Mouse (Mus musculus): ENCODE data around the gene Atp5j2. TPM values are rescaled to one million over a fixed set of nuclear protein-coding genes. Genes with fewer than 3 reads are reported as not detected.

Gene Atp5j2
- 100 to 1,000 TPM; 308 to 352 TPM for polyA plus RNA-seq (2017; shearing (Covaris generic))

DNA sequence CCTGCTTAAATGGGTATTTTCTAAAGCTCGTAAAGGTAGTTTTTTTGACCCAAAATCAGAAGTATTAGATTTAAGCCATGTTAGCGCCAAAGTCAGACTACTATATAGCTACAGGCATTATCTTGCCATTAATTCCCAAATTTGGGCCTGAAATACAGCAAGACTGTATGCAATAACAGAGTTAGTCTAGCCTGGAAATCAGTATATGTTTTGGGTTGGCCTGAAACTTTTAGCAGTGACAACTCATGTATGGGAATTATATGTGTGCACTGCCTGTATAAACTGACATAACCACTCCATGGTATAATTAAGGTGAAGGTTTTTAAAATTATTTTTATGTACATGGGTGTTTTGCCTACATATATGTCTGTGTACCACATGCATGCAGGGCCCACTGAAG, at the start of gene Atp5j2:
Atp5j2 (minus strand) TSS at position 101 of the 400 bp plus-strand sequence.

GRCm38 (mm10) chr5:145231367-145231871, 39.6 kb upstream of the Atp5j2 start, which contains the start of gene Zfp655:
Gene Zfp655 (plus strand): TSS chr5:145231715.

DNA sequence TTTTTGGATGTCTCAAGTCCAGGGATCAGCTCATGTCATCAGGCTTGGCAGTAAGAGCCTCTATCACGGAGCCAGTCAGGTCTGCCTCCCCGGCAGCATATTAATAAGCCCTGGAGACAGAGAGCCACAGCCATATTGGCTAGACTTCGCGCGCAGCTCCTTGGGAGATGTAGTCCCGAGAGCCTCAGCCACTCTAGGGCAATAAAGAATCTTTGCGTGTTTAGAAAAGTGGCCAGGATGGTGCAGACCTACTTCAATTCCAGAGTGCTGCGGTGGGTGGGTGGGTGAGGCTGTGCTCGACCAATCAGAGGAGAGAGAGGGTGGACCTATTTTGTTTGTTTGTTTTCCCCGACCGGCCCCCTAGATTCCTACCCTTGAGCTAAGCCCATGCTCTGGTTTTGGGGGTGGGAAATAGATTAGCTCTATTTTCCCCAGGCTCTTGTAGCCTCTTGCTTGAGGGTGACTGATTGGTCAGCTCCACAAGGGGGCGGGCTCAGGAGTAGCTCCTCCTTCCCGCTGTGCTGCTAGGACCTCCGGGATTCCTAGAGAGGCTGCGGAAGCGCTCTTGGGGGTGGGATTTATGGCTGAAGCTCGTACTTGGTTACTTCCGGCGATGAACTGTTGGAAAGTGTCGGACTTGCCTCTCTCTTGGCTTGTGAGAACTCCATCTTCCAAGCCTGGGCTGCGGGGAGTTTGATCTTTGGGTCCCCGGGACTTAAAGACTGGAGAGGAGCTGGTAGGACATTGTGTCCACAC, 12.3 kb upstream of the Atp5j2 start, which contains the start of gene Zkscan5:
Zkscan5 (plus strand) TSS at position 627 of the 756 bp plus-strand sequence.

DNA sequence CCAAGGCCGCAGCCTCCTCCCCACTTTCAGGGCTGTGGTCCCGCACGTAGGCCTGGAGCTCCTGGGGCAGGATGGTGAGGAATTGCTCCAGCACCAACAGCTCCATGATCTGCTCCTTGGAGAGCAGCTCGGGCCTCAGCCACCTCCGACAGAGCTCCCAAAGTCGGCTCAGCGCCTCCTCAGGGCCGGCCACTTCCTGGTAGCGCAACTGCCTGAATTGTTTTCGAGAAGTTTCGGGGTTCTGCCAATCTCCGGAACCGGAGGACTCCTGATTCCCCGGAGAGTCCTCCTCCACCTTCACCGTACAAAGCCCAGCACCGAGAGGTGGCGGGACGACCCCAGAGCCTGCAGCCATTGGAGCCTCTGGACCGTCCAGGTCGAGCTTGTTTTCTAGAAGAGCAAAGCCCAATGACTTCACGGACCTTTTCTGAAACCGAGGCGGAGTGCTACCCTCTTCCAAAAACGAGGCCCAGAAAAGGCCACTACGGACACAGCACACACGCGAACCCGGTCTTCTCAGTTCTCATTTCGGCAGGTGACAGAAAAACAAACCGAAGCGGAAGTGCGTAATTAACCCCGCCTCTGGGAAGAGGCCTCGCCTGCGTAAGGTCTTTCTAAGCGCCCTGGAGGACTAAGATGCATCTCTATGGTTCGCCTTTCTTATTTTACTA, 9.6 kb upstream of the Atp5j2 start, which contains the start of gene Zkscan14:
Zkscan14 (minus strand) TSS at position 548 of the 671 bp plus-strand sequence.

DNA sequence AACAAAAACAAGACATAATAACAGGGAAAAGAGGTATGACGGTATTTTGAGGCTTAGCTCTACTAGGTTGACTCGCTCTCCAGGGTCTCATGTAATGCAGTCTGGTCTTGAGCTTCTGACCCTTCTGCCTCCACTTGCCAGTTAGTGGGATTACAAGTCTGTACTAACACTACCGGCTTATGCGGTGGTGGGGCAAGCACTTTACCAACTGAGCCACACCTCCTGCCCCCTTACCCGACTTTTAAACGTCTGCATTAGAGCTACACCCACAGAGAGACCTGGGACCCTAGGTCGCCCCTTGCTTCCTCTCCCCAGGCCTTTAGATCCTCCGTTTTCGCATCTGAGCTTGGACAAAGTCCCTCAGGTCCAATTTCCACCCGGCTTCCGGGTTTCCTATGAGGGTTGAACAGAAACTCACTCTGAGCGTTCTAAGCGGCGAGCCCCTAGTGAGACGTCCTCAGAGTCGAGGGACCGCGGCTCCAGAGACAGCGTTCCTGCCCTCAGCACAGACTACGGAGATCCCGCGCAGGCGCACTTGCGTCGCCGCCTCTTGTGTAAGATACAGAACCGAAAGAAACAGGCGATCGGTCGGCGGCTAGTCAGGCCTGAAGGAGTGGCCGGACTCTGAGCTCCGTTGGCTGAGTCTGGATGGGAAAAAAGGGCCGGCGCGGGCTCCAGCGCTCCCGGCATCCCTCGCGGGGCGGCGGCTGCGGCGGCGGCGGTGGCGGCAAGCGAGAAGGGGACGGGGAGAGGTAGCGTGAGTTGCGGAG, 25.1 kb downstream of the Atp5j2 start, which contains the start of the genes Ptcd1 and Cpsf4:
Ptcd1 (minus strand) TSS at position 573 of the 770 bp plus-strand sequence.
Cpsf4 (plus strand) TSS at position 678 of the 770 bp plus-strand sequence.

GRCm38 (mm10) chr5:145139571-145140519, 52.0 kb downstream of the Atp5j2 start, which contains the start of the genes Pdap1 and Bud31:
Gene Pdap1 (minus strand): TSS chr5:145140238.
Gene Bud31 (plus strand): TSS chr5:145140362.

Other genes starting within 250 kb of the Atp5j2 start
- gene Smurf1, start 226.2 kb downstream of the Atp5j2 start, polyA plus RNA-seq (2017; shearing (Covaris generic)), result 10 to 100 TPM; 29.9 to 33.5 TPM
- gene Gm4871, start 159.3 kb downstream of the Atp5j2 start, polyA plus RNA-seq (2017; shearing (Covaris generic)), result under 1 TPM in 1 of 2 experiments, not detected in 1; 0.39 TPM
- not detected for gene 1700018F24Rik, start 149.1 kb downstream of the Atp5j2 start, polyA plus RNA-seq (2017; shearing (Covaris generic))
- 10 to 100 TPM; 67.9 to 86.5 TPM for gene Arpc1a, start 108.2 kb downstream of the Atp5j2 start, polyA plus RNA-seq (2017; shearing (Covaris generic))
- 1 to 10 TPM in 1 of 2 experiments, under 1 TPM in 1; 0.25 to 1.3 TPM for gene Kpna7, start 108.0 kb downstream of the Atp5j2 start, polyA plus RNA-seq (2017; shearing (Covaris generic))
- 1,000 to 10,000 TPM; 1,024 to 1,339 TPM for gene Arpc1b, start 77.8 kb downstream of the Atp5j2 start, polyA plus RNA-seq (2017; shearing (Covaris generic))
- gene Pdap1, start 51.8 kb downstream of the Atp5j2 start, polyA plus RNA-seq (2017; shearing (Covaris generic)), result 10 to 100 TPM; 39.6 to 51.3 TPM
- 100 to 1,000 TPM; 167 to 185 TPM for gene Bud31, start 51.7 kb downstream of the Atp5j2 start, polyA plus RNA-seq (2017; shearing (Covaris generic))
- 10 to 100 TPM; 22.7 to 25.0 TPM for gene Ptcd1, start 25.0 kb downstream of the Atp5j2 start, polyA plus RNA-seq (2017; shearing (Covaris generic))
- gene Cpsf4, start 24.8 kb downstream of the Atp5j2 start, polyA plus RNA-seq (2017; shearing (Covaris generic)), result 10 to 100 TPM; 29.7 to 30.9 TPM
- 10 to 100 TPM; 23.8 to 26.7 TPM for gene Zkscan14, start 9.8 kb upstream of the Atp5j2 start, polyA plus RNA-seq (2017; shearing (Covaris generic))
- gene Zkscan5, start 12.5 kb upstream of the Atp5j2 start, polyA plus RNA-seq (2017; shearing (Covaris generic)), result 1 to 10 TPM; 6.4 to 8.1 TPM
- 10 to 100 TPM; 42.7 to 48.2 TPM for gene Zfp655, start 39.7 kb upstream of the Atp5j2 start, polyA plus RNA-seq (2017; shearing (Covaris generic))
- 1 to 10 TPM in 1 of 2 experiments, under 1 TPM in 1; 0.98 to 2.0 TPM for gene Zscan25, start 88.4 kb upstream of the Atp5j2 start, polyA plus RNA-seq (2017; shearing (Covaris generic))
- gene Cyp3a57, start 153.2 kb upstream of the Atp5j2 start, polyA plus RNA-seq (2017; shearing (Covaris generic)), result under 1 TPM in 1 of 2 experiments, not detected in 1; 0.18 TPM